In genomic region chr6:86322991-86323390, GRCm38 (mm10) we compare ENCODE assay signal across 26 mouse cellular contexts. TPM values are rescaled to one million over a fixed set of nuclear protein-coding genes. Genes with fewer than 3 reads are reported as not detected.
A peak's percentile ranks its signal among the peaks of the same experiment; 100 is the strongest.
DNase-seq lines count a peak whose midpoint lies in the region; ATAC-seq and TF ChIP-seq lines count a peak whose summit lies in the region.
"Had no signal": no experiment of that assay in that cellular context is flagged by ENCODE, and none has a peak within 500 bp of the region (broad histone marks: within the 10 kb centered on the region; RNA-seq: fewer than 3 reads in every experiment).

No protein-coding gene starts in this region.

- DNase-seq in CH12.LX (ENCODE audit: extremely low read depth) (peak; percentile 57), ES-CJ7 (ENCODE audit: low read depth, low spot score) (peak; percentile 97), R1 (ENCODE audit: low read depth, low spot score) (peak; percentile 96)
- no peak for DNase-seq in heart, adult 8-10 months (ENCODE audit: low spot score)
- no peak for DNase-seq in urinary bladder, postnatal 14 days (ENCODE audit: low spot score)
- no peak for DNase-seq in hindbrain, embryonic 11.5 days (ENCODE audit: low spot score)
- DNase-seq in gastrocnemius, adult 8-10 months (ENCODE audit: low spot score in 2 of 2), result no peak
- DNase-seq: adrenal gland, adult 2 months; adrenal gland, postnatal 14 days; cerebellum, adult 11 months; cerebellum, adult 2 months; cerebellum, postnatal 14 days; gastrocnemius, postnatal 10 days; gastrocnemius, postnatal 36 days; heart, adult 2 months; kidney, adult 11 months; kidney, adult 8-10 months had no signal

- no peak for TF ChIP-seq POLR2A in CH12.LX (IDR thresholded peaks at IDR 0.05; ENCODE audit: low read depth, low read length)

- H3K27me3 ChIP-seq in CH12.LX (replicated peaks), result peaks cover 26% of the 10 kb centered on the region
- H3K27me3 ChIP-seq in hindbrain, embryonic 11.5 days (ENCODE audit: control insufficient read depth, insufficient read depth, low read length), result no peaks in the 10 kb centered on the region
- H3K27me3 ChIP-seq: forebrain, embryonic 13.5 days; hindbrain, embryonic 13.5 days; intestine, embryonic 15.5 days had no signal

- peaks cover 2% of the 10 kb centered on the region for H3K9me3 ChIP-seq in CH12.LX (replicated peaks; ENCODE audit: low read length)
- H3K9me3 ChIP-seq in hindbrain, embryonic 11.5 days (ENCODE audit: control insufficient read depth, low read length), result no peaks in the 10 kb centered on the region
- H3K9me3 ChIP-seq: forebrain, embryonic 10.5 days; forebrain, embryonic 13.5 days; G1E; hindbrain, embryonic 13.5 days; intestine, embryonic 15.5 days had no signal

- in situ Hi-C loops in CH12.LX (cut with MboI; ENCODE audit: low pct_ligation_motif_present, low pct_unique_long_range_greater_than_20kb, low sequenced_read_pairs), result no loop called here

- WGBS in hindbrain, embryonic 11.5 days, result 84% methylated on average over 9 of the region's 9 CpGs

- no peaks in the 10 kb centered on the region for H3K36me3 ChIP-seq in CH12.LX (replicated peaks in 1 of 2; ENCODE audit: control insufficient read depth in 1 of 2, insufficient read depth in 1 of 2, low read length in 1 of 2)
- no peaks in the 10 kb centered on the region for H3K36me3 ChIP-seq in hindbrain, embryonic 11.5 days (ENCODE audit: control insufficient read depth, insufficient read depth, low read length)
- H3K36me3 ChIP-seq: forebrain, embryonic 10.5 days; G1E; hindbrain, embryonic 13.5 days; intestine, embryonic 15.5 days had no signal

- H3K4me1 ChIP-seq in CH12.LX (ENCODE audit: control insufficient read depth in 1 of 2, insufficient read depth in 2 of 2), result peaks cover 0 to 6% of the 10 kb centered on the region in 2 experiments; a peak in 2 of 4 replicates
- no peaks in the 10 kb centered on the region for H3K4me1 ChIP-seq in hindbrain, embryonic 11.5 days (replicated peaks; ENCODE audit: control insufficient read depth, insufficient read depth, low read length)
- H3K4me1 ChIP-seq: forebrain, embryonic 10.5 days; forebrain, embryonic 13.5 days; hindbrain, embryonic 13.5 days; intestine, embryonic 15.5 days had no signal

- no peak overlapping the region for H3K9ac ChIP-seq in CH12.LX (ENCODE audit: insufficient read depth, low read depth)
- no peak overlapping the region for H3K9ac ChIP-seq in hindbrain, embryonic 11.5 days (ENCODE audit: low read depth, low read length)
- H3K9ac ChIP-seq: forebrain, embryonic 13.5 days; hindbrain, embryonic 13.5 days; intestine, embryonic 15.5 days had no signal

- H3K4me2 ChIP-seq in CH12.LX (ENCODE audit: insufficient read depth, low read depth, poor library complexity, severe bottlenecking), result no peak overlapping the region
- H3K4me2 ChIP-seq in hindbrain, embryonic 11.5 days (replicated peaks; ENCODE audit: low read depth, low read length), result no peak overlapping the region
- H3K4me2 ChIP-seq: forebrain, embryonic 13.5 days; heart, embryonic 11.5 days; hindbrain, embryonic 13.5 days; intestine, embryonic 15.5 days had no signal

- no peak for ATAC-seq in hindbrain, embryonic 11.5 days (ENCODE audit: low FRiP score)
- ATAC-seq: CD4-positive, CD25-positive, alpha-beta regulatory T cell, adult 4 months; forebrain, embryonic 13.5 days; forebrain, embryonic 16.5 days; hindbrain, embryonic 16.5 days; intestine, embryonic 15.5 days had no signal

- no peak for TF ChIP-seq EP300 in CH12.LX (IDR thresholded peaks at IDR 0.05; ENCODE audit: low read length)

- no peak overlapping the region for H3K27ac ChIP-seq in CH12.LX (ENCODE audit: insufficient read depth, low read depth)
- H3K27ac ChIP-seq in hindbrain, embryonic 11.5 days (ENCODE audit: low read depth, low read length), result no peak overlapping the region
- H3K27ac ChIP-seq: forebrain, embryonic 10.5 days; forebrain, embryonic 13.5 days; heart, adult 2 months; hindbrain, embryonic 13.5 days; intestine, embryonic 15.5 days had no signal

- TF ChIP-seq RAD21 in CH12.LX (IDR thresholded peaks at IDR 0.05; ENCODE audit: low read depth, low read length), result no peak

- dilution Hi-C loops in CH12.LX (cut with MboI; ENCODE audit: extremely low pct_ligation_motif_present, extremely low pct_unique_long_range_greater_than_20kb, low sequenced_read_pairs), result no loop called here

- H3K4me3 ChIP-seq in CH12.LX (replicated peaks in 1 of 3; ENCODE audit: low read depth in 2 of 3, low read length in 2 of 3, poor library complexity in 1 of 3), result no peak overlapping the region
- H3K4me3 ChIP-seq in hindbrain, embryonic 11.5 days (ENCODE audit: low read depth, low read length), result no peak overlapping the region
- H3K4me3 ChIP-seq: forebrain, embryonic 10.5 days; forebrain, embryonic 13.5 days; heart, adult 2 months; hindbrain, embryonic 13.5 days; intestine, embryonic 15.5 days had no signal

- no peak for TF ChIP-seq CTCF in CH12.LX (conservative IDR thresholded peaks at IDR 0.05 in 1 of 2, IDR thresholded peaks at IDR 0.05 in 1 of 2; ENCODE audit: low read depth in 2 of 2, low read length in 2 of 2)

- no peaks in the 10 kb centered on the region for H3K79me2 ChIP-seq in CH12.LX (replicated peaks; ENCODE audit: control insufficient read depth, extremely low read depth, insufficient read depth, poor library complexity, severe bottlenecking)

TF ChIP-seq in CH12.LX, 34 proteins besides CTCF, POLR2A, EP300 and RAD21:
- TF ChIP-seq NELFE (IDR thresholded peaks at IDR 0.05; ENCODE audit: low read depth, low read length) (no peak), MAFK (IDR thresholded peaks at IDR 0.05; ENCODE audit: insufficient replicate concordance, low read length) (peak; percentile 87; the same call in 1 of the 2 replicates), ZC3H11A (IDR thresholded peaks at IDR 0.05; ENCODE audit: low read depth, low read length) (no peak), BHLHE40 (IDR thresholded peaks at IDR 0.05; ENCODE audit: low read depth, low read length) (peak; percentile 31; the same call in 1 of the 2 replicates)

RNA-seq across cellular contexts. Expression of gene Fam136a, which starts 42.5 kb away (rescaled TPM):
- total RNA-seq in CH12.LX (2012; rRNA removed) (152 and 200 TPM in 2 replicates), CH12.LX (2014; rRNA removed) (339 and 378 TPM in 2 replicates)
- polyA plus RNA-seq in CH12.LX (2012; ENCODE audit: insufficient read length, low read depth), result 160 and 179 TPM in 2 replicates
- 10 to 100 TPM; 24.7 to 28.7 (median 25.4) TPM for total RNA-seq in heart, adult 8-10 months (2022)
- polyA plus RNA-seq in hindbrain, embryonic 11.5 days (2014; fragmentation: Nextera tagmentation; extraction: Ambion mirVana), result 137 and 140 TPM in 2 replicates
- total RNA-seq in gastrocnemius, adult 8-10 months (2022), result 10 to 100 TPM; 12.1 to 14.0 (median 12.9) TPM

RNA-seq across cellular contexts. Expression of gene Snrpg, which starts 48.1 kb away (rescaled TPM):
- total RNA-seq in CH12.LX (2012; rRNA removed) (462 and 546 TPM in 2 replicates), CH12.LX (2014; rRNA removed) (137 and 146 TPM in 2 replicates)
- polyA plus RNA-seq in CH12.LX (2012; ENCODE audit: insufficient read length, low read depth), result 408 and 446 TPM in 2 replicates
- 10 to 100 TPM; 37.0 to 60.8 (median 40.2) TPM for total RNA-seq in heart, adult 8-10 months (2022)
- polyA plus RNA-seq in hindbrain, embryonic 11.5 days (2014; fragmentation: Nextera tagmentation; extraction: Ambion mirVana), result 610 and 651 TPM in 2 replicates
- 10 to 100 TPM; 31.3 to 36.1 (median 31.9) TPM for total RNA-seq in gastrocnemius, adult 8-10 months (2022)

Comparison
In these comparisons a context has a peak if more than half of its experiments do, and no peak if none do; other contexts are left out.
1. DNase-seq: peak in CH12.LX (single experiment), ES-CJ7 (single experiment) and R1 (single experiment); none in heart, adult 8-10 months (single experiment), urinary bladder, postnatal 14 days (single experiment), hindbrain, embryonic 11.5 days (single experiment) and gastrocnemius, adult 8-10 months (0 of 2).
2. RNA of gene Fam136a, which starts 42.5 kb away (total RNA-seq): 152 to 378 TPM in CH12.LX; 24.7 to 28.7 TPM in heart, adult 8-10 months and 12.1 to 14.0 TPM in gastrocnemius, adult 8-10 months; every median in the first group is over 4 times any median in the second.